Mouse (Mus musculus): ENCODE measurements at regions not wholly inside any gene's neighbourhood (a gene's known extent, or its start where the extent isn't known, plus 50 kb on each side); places are given as distances from the start of the nearest gene placed in this dataset.
A peak's percentile ranks its signal among the peaks of the same experiment; 100 is the strongest.

GRCm38 (mm10) chr3:58089344-58090139 lies 241.7 kb upstream of the Pfn2 start:
- DNase-seq (ENCODE audit: low read depth), result no peak

GRCm38 (mm10) chr3:58090396-58090795 lies 242.5 kb upstream of the Pfn2 start:
- DNase-seq (ENCODE audit: low read depth), result no peak

- DNase-seq (ENCODE audit: low read depth), result no peak
These were observed 243.7 kb upstream of the Pfn2 start for GRCm38 (mm10) chr3:58091466-58092176.

- no peak for DNase-seq (ENCODE audit: low read depth)
These were observed 263.1 kb upstream of the Pfn2 start for GRCm38 (mm10) chr3:58110911-58111476.

- DNase-seq (ENCODE audit: low read depth), result no peak
These were observed 264.6 kb upstream of the Pfn2 start for GRCm38 (mm10) chr3:58112431-58112856.

- no peak for DNase-seq (ENCODE audit: low read depth)
These were observed 266.1 kb upstream of the Pfn2 start for GRCm38 (mm10) chr3:58113941-58114340.

- DNase-seq (ENCODE audit: low read depth), result no peak
These were observed 267.6 kb upstream of the Pfn2 start for GRCm38 (mm10) chr3:58115511-58115910.

GRCm38 (mm10) chr3:58116848-58117247 lies 269.0 kb upstream of the Pfn2 start:
- no peak for DNase-seq (ENCODE audit: low read depth)

- no peak for DNase-seq (ENCODE audit: low read depth)
These were observed 272.2 kb upstream of the Pfn2 start for GRCm38 (mm10) chr3:58120051-58120450.

- DNase-seq (ENCODE audit: low read depth), result peak; percentile 54
These were observed 274.8 kb upstream of the Pfn2 start for GRCm38 (mm10) chr3:58122456-58123359.

GRCm38 (mm10) chr3:58123396-58124077 lies 275.7 kb upstream of the Pfn2 start:
- DNase-seq (ENCODE audit: low read depth), result no peak

GRCm38 (mm10) chr3:58124886-58125285 lies 277.0 kb upstream of the Pfn2 start:
- no peak for DNase-seq (ENCODE audit: low read depth)

GRCm38 (mm10) chr3:58126996-58127395 lies 279.1 kb upstream of the Pfn2 start:
- DNase-seq (ENCODE audit: low read depth), result no peak

GRCm38 (mm10) chr3:58128059-58128458 lies 280.2 kb upstream of the Pfn2 start:
- no peak for DNase-seq (ENCODE audit: low read depth)

GRCm38 (mm10) chr3:58129358-58129903 lies 281.6 kb upstream of the Pfn2 start:
- DNase-seq (ENCODE audit: low read depth), result no peak

- no peak for DNase-seq (ENCODE audit: low read depth)
These were observed 278.7 kb upstream of the Tsc22d2 start for GRCm38 (mm10) chr3:58135607-58136365.

GRCm38 (mm10) chr3:58138726-58139585 lies 275.6 kb upstream of the Tsc22d2 start:
- peak; percentile 6 for DNase-seq (ENCODE audit: low read depth)

GRCm38 (mm10) chr3:58146108-58146507 lies 268.4 kb upstream of the Tsc22d2 start:
- no peak for DNase-seq (ENCODE audit: low read depth)

- DNase-seq (ENCODE audit: low read depth), result no peak
These were observed 267.8 kb upstream of the Tsc22d2 start for GRCm38 (mm10) chr3:58146762-58147161.
